Mouse (Mus musculus) spleen, adult 2 months (tissue): Measurements from ENCODE around the gene Mylpf. TPM values are rescaled to one million over a fixed set of nuclear protein-coding genes. Genes with fewer than 3 reads are reported as not detected.
A peak's percentile ranks its signal among the peaks of the same experiment; 100 is the strongest.

Source experiments
- DNase-seq, 2 experiments: peaks; one replicate each; pipeline versions ENCODE4 v3.0.0 to v3.0.0-alpha.2; 2012 to 2021; ENCODE audit warnings: low spot score in 2 of 2, low read depth in 1 of 2
- H3K27ac ChIP-seq: fragments of 200-500 bp; 2 replicates; pipeline ENCODE4 v1.5.1; 2012; ENCODE audit warnings: low read length, inconsistent platforms; ENCODE audit not compliant: insufficient read depth
- H3K27me3 ChIP-seq: fragments of 200-500 bp; 2 replicates; pipeline ENCODE4 v1.6.1; 2012; ENCODE audit warnings: mild to moderate bottlenecking, moderate library complexity, low read length, inconsistent platforms; ENCODE audit not compliant: control insufficient read depth, insufficient read depth
- H3K36me3 ChIP-seq: fragments of 200-500 bp; 2 replicates; pipeline ENCODE4 v1.6.1; 2012; ENCODE audit warnings: mild to moderate bottlenecking, low read length, inconsistent platforms; ENCODE audit not compliant: control insufficient read depth, insufficient read depth
- H3K4me1 ChIP-seq: fragments of 200-500 bp; 2 replicates; pipeline ENCODE4 v1.6.1; 2011; ENCODE audit warnings: inconsistent platforms; ENCODE audit not compliant: control insufficient read depth, insufficient read depth, insufficient read length
- H3K4me3 ChIP-seq: fragments of 200-500 bp; 2 replicates; pipeline ENCODE4 v1.5.1; 2011; ENCODE audit warnings: mild to moderate bottlenecking, inconsistent platforms; ENCODE audit not compliant: insufficient read depth, insufficient read length; ENCODE audit errors: extremely low read depth
- CTCF ChIP-seq: fragments of 200-500 bp; IDR thresholded peaks from 2 replicates; pipeline ENCODE4 v1.5.1; 2011; ENCODE audit warnings: mild to moderate bottlenecking, inconsistent platforms; ENCODE audit not compliant: insufficient read depth, insufficient read length, insufficient replicate concordance; ENCODE audit errors: extremely low read depth
- POLR2A ChIP-seq: fragments of 200-500 bp; IDR thresholded peaks from 2 replicates; pipeline ENCODE4 v1.6.1; 2011; ENCODE audit warnings: low read depth, low read length, inconsistent platforms
- WGBS: fragments of 180-500 bp; shearing (Covaris S2); methylation state at CpG from one replicate; pipeline ENCODE4 v1.1.7; 2018; 5-methylcytosine and 5-hydroxymethylcytosine counted together
- polyA plus RNA-seq: library from polyadenylated mRNA; depleted of rRNA; stranded (reverse); fragments of >200 nt; gene quantifications from 2 replicates; pipeline ENCODE4 v1.2.3, GENCODE M21; 2012

Gene Mylpf
- polyA plus RNA-seq, 1 experiment, result 1.2 TPM

- no peak for DNase-seq
- WGBS, result 74% methylated on average over 5 of the region's 5 CpGs
- Histone ChIP-seq H3K27me3 (no peaks in the 10 kb centered on the region), H3K27ac (no peak overlapping the region), H3K36me3 (peaks cover 17% of the 10 kb centered on the region), H3K4me1 (peaks cover 27% of the 10 kb centered on the region; the same call in 1 of the 2 replicates), H3K4me3 (no peak overlapping the region)
- TF ChIP-seq POLR2A (no peak), CTCF (no peak)
Observed at GRCm38 (mm10) chr7:127216307-127216706, 7.6 kb downstream of the Mylpf start.

- Histone ChIP-seq H3K27ac (peak overlapping the region; percentile 95), H3K4me3 (peak overlapping the region; percentile 72), H3K27me3 (no peaks in the 10 kb centered on the region), H3K4me1 (peaks cover 25% of the 10 kb centered on the region; the same call in 1 of the 2 replicates), H3K36me3 (peaks cover 17% of the 10 kb centered on the region)
- DNase-seq, result no peak
- TF ChIP-seq POLR2A (no peak), CTCF (no peak)
- 44% methylated on average over 6 of the region's 6 CpGs for WGBS
Observed at GRCm38 (mm10) chr7:127217475-127217874, 8.8 kb downstream of the Mylpf start.

GRCm38 (mm10) chr7:127217901-127218642 lies 9.4 kb downstream of the Mylpf start:
- Histone ChIP-seq H3K4me1 (peaks cover 25% of the 10 kb centered on the region; the same call in 1 of the 2 replicates), H3K27me3 (no peaks in the 10 kb centered on the region), H3K36me3 (peaks cover 15% of the 10 kb centered on the region), H3K27ac (peak overlapping the region; percentile 95), H3K4me3 (peak overlapping the region; percentile 72)
- peak; percentile 71; the same call in 1 of the 2 replicates for TF ChIP-seq POLR2A
- no peak for TF ChIP-seq CTCF
- DNase-seq, result peak in 1 of 2 experiments; percentile 70
- 9% methylated on average over 10 of the region's 10 CpGs for WGBS

- peak overlapping the region; percentile 95 for H3K27ac ChIP-seq
- peaks cover 25% of the 10 kb centered on the region; the same call in 1 of the 2 replicates for H3K4me1 ChIP-seq
- no peaks in the 10 kb centered on the region for H3K27me3 ChIP-seq
- no peak for TF ChIP-seq POLR2A
- no peak for TF ChIP-seq CTCF
- H3K36me3 ChIP-seq, result peaks cover 14% of the 10 kb centered on the region
- 21% methylated on average over 4 of the region's 4 CpGs for WGBS
- DNase-seq, result no peak
- H3K4me3 ChIP-seq, result peak overlapping the region; percentile 34; the same call in 1 of the 2 replicates
Observed at GRCm38 (mm10) chr7:127218670-127219069, 10.0 kb downstream of the Mylpf start.

GRCm38 (mm10) chr7:127220440-127220839 lies 11.8 kb downstream of the Mylpf start:
- WGBS, result 59% methylated on average over 6 of the region's 6 CpGs
- Histone ChIP-seq H3K4me1 (peaks cover 21% of the 10 kb centered on the region; the same call in 1 of the 2 replicates), H3K36me3 (peaks cover 2% of the 10 kb centered on the region; the same call in 1 of the 2 replicates), H3K4me3 (no peak overlapping the region), H3K27ac (peak overlapping the region; percentile 58), H3K27me3 (no peaks in the 10 kb centered on the region)
- DNase-seq, result no peak
- TF ChIP-seq POLR2A, result no peak
- TF ChIP-seq CTCF, result no peak

- DNase-seq, result no peak
- TF ChIP-seq POLR2A (no peak), CTCF (no peak)
- H3K36me3 ChIP-seq, result no peaks in the 10 kb centered on the region
Observed at GRCm38 (mm10) chr7:127223106-127223505, 14.4 kb downstream of the Mylpf start.

More at GRCm38 (mm10) chr7:127223106-127223505, 14.4 kb downstream of the Mylpf start:
- WGBS, result 91% methylated on average over 3 of the region's 3 CpGs
- Histone ChIP-seq H3K27ac (no peak overlapping the region), H3K27me3 (no peaks in the 10 kb centered on the region), H3K4me1 (peaks cover 11% of the 10 kb centered on the region; the same call in 1 of the 2 replicates), H3K4me3 (no peak overlapping the region)
